Comparison of ENCODE assay signal across 9 mouse cellular contexts in genomic region chr2:163599226-163599625, GRCm38 (mm10). TPM values are rescaled to one million over a fixed set of nuclear protein-coding genes. Genes with fewer than 3 reads are reported as not detected.
DNase-seq lines count a peak whose midpoint lies in the region; ATAC-seq and TF ChIP-seq lines count a peak whose summit lies in the region.
"Had no signal": no experiment of that assay in that cellular context is flagged by ENCODE, and none has a peak within 500 bp of the region (broad histone marks: within the 10 kb centered on the region; RNA-seq: fewer than 3 reads in every experiment).

No protein-coding gene starts in this region.

- ATAC-seq in G1E (ENCODE audit: extremely low read depth, insufficient number of reproducible peaks, low FRiP score, poor library complexity, severe bottlenecking), result 0 out of 2 replicates have a peak, but pooled peaks have one; percentile 24

- no peaks in the 10 kb centered on the region for H3K36me3 ChIP-seq in G1E (replicated peaks)

- peak; percentile 57 to 73 for DNase-seq in left cerebral cortex, adult 18-20 months (ENCODE audit: low spot score in 2 of 2)
- no peak for DNase-seq in left cerebral cortex, adult 8-10 months (ENCODE audit: low spot score in 2 of 2)
- DNase-seq in G1E (ENCODE audit: low spot score), result peak; percentile 26
- DNase-seq in layer of hippocampus, postnatal 14 days (ENCODE audit: low spot score in 2 of 2), result peak; percentile 30 to 43
- peak; percentile 67 to 80 for DNase-seq in natural killer cell, adult 2 months (ENCODE audit: low spot score in 2 of 2)
- DNase-seq in yolk sac, embryonic 10.5 days (ENCODE audit: low spot score), result peak; percentile 48

- 0% methylated on average over 1 of the region's 1 CpGs for WGBS in bone marrow, adult 2 months

- peaks cover 21% of the 10 kb centered on the region for H3K27me3 ChIP-seq in G1E (ENCODE audit: insufficient read depth, low read length)
- H3K27me3 ChIP-seq: megakaryocyte, embryonic 14.5 days had no signal

- no peak overlapping the region for H3K4me3 ChIP-seq in G1E (ENCODE audit: low read depth, low read length)
- no peak overlapping the region for H3K4me3 ChIP-seq in bone marrow, adult 2 months (replicated peaks; ENCODE audit: control insufficient read depth, low read depth, low read length)
- no peak overlapping the region for H3K4me3 ChIP-seq in embryonic fibroblast, embryonic 13.5 days (ENCODE audit: insufficient read depth, low read length)
- H3K4me3 ChIP-seq: megakaryocyte, embryonic 14.5 days had no signal

- TF ChIP-seq CTCF in G1E (IDR thresholded peaks at IDR 0.05; ENCODE audit: low read depth, low read length), result peak; percentile 56; the same call in 1 of the 2 replicates
- peak; percentile 73 for TF ChIP-seq CTCF in bone marrow, adult 2 months (IDR thresholded peaks at IDR 0.05; ENCODE audit: control insufficient read depth, insufficient read depth, low read length)
- TF ChIP-seq CTCF in embryonic fibroblast, embryonic 13.5 days (IDR thresholded peaks at IDR 0.05; ENCODE audit: borderline replicate concordance, insufficient read depth, low read length), result peak; percentile 75; the same call in 1 of the 2 replicates

- H3K4me1 ChIP-seq in G1E (ENCODE audit: insufficient read depth, low read depth, low read length), result peaks cover 25% of the 10 kb centered on the region
- H3K4me1 ChIP-seq in bone marrow, adult 2 months (ENCODE audit: control insufficient read depth, insufficient read depth, low read length), result peaks cover 3% of the 10 kb centered on the region
- 0 out of 2 replicates have a peak, but pooled peaks cover 3% of the 10 kb centered on the region for H3K4me1 ChIP-seq in embryonic fibroblast, embryonic 13.5 days (ENCODE audit: control insufficient read depth, insufficient read depth, low read length)

- H3K27ac ChIP-seq in bone marrow, adult 2 months (ENCODE audit: control insufficient read depth, insufficient read depth, low read depth, low read length, poor library complexity), result no peak overlapping the region
- H3K27ac ChIP-seq in embryonic fibroblast, embryonic 13.5 days (ENCODE audit: insufficient read depth, low read length), result no peak overlapping the region

- H3K9me3 ChIP-seq in G1E (replicated peaks), result no peaks in the 10 kb centered on the region
- H3K9me3 ChIP-seq: megakaryocyte, embryonic 14.5 days had no signal

- no peak for TF ChIP-seq POLR2A in bone marrow, adult 2 months (IDR thresholded peaks at IDR 0.05; ENCODE audit: borderline replicate concordance, control insufficient read depth, low read depth, low read length)
- no peak for TF ChIP-seq POLR2A in embryonic fibroblast, embryonic 13.5 days (IDR thresholded peaks at IDR 0.05; ENCODE audit: low read depth, low read length)

RNA-seq across cellular contexts. Expression of gene Ttpal, which starts 2.9 kb away (rescaled TPM):
- 10 to 100 TPM; 66.3 to 68.8 TPM for total RNA-seq in left cerebral cortex, adult 18-20 months (2021)
- 10 to 100 TPM; 53.4 to 61.2 (median 59.0) TPM for total RNA-seq in left cerebral cortex, adult 8-10 months (2022)
- total RNA-seq in G1E (2014; fragmentation: Nextera tagmentation) (20.5 and 23.0 TPM in 2 replicates), G1E (2017) (18.4 and 22.3 TPM in 2 replicates)
- 13.8 and 18.2 TPM in 2 replicates for polyA plus RNA-seq in G1E (2012)
- 11.5 and 19.8 TPM in 2 replicates for polyA plus RNA-seq in bone marrow, adult 2 months (2011; ENCODE audit: insufficient read depth, insufficient read length, low replicate concordance, missing spikeins)
- polyA plus RNA-seq in embryonic fibroblast, embryonic 13.5 days (2011; ENCODE audit: insufficient read length, low read depth, missing spikeins), result 40.7 TPM in 2 replicates
- 10 to 100 TPM; 53.1 to 57.6 TPM for total RNA-seq in layer of hippocampus, postnatal 14 days (2021)

RNA-seq across cellular contexts. Expression of gene Serinc3, which starts 45.7 kb away (rescaled TPM):
- total RNA-seq in left cerebral cortex, adult 18-20 months (2021), result 100 to 1,000 TPM; 223 to 236 TPM
- 100 to 1,000 TPM; 225 to 241 (median 233) TPM for total RNA-seq in left cerebral cortex, adult 8-10 months (2022)
- 71.8 and 156 TPM in 2 replicates for total RNA-seq in G1E (2014; fragmentation: Nextera tagmentation)
- total RNA-seq in G1E (2017), result 51.6 and 55.0 TPM in 2 replicates
- polyA plus RNA-seq in G1E (2012), result 5.8 and 7.2 TPM in 2 replicates
- 328 and 366 TPM in 2 replicates for polyA plus RNA-seq in bone marrow, adult 2 months (2011; ENCODE audit: insufficient read depth, insufficient read length, low replicate concordance, missing spikeins)
- 262 and 294 TPM in 2 replicates for polyA plus RNA-seq in embryonic fibroblast, embryonic 13.5 days (2011; ENCODE audit: insufficient read length, low read depth, missing spikeins)
- 100 to 1,000 TPM; 209 to 218 TPM for total RNA-seq in layer of hippocampus, postnatal 14 days (2021)

RNA-seq across cellular contexts. Expression of gene Pkig, which starts 59.0 kb away (rescaled TPM):
- total RNA-seq in left cerebral cortex, adult 18-20 months (2021), result 100 to 1,000 TPM; 130 to 132 TPM
- 100 to 1,000 TPM; 112 to 128 (median 121) TPM for total RNA-seq in left cerebral cortex, adult 8-10 months (2022)
- total RNA-seq in G1E (2014; fragmentation: Nextera tagmentation) (17.7 and 47.9 TPM in 2 replicates), G1E (2017) (28.1 and 28.8 TPM in 2 replicates)
- 166 and 211 TPM in 2 replicates for polyA plus RNA-seq in G1E (2012)
- 109 and 152 TPM in 2 replicates for polyA plus RNA-seq in bone marrow, adult 2 months (2011; ENCODE audit: insufficient read depth, insufficient read length, low replicate concordance, missing spikeins)
- 33.6 and 39.7 TPM in 2 replicates for polyA plus RNA-seq in embryonic fibroblast, embryonic 13.5 days (2011; ENCODE audit: insufficient read length, low read depth, missing spikeins)
- total RNA-seq in layer of hippocampus, postnatal 14 days (2021), result 10 to 100 TPM; 70.9 to 71.8 TPM

Comparison
In these comparisons a context has a peak if more than half of its experiments do, and no peak if none do; other contexts are left out.
1. DNase-seq: peak in left cerebral cortex, adult 18-20 months (2 of 2), G1E (single experiment), layer of hippocampus, postnatal 14 days (2 of 2), natural killer cell, adult 2 months (2 of 2) and yolk sac, embryonic 10.5 days (single experiment); none in left cerebral cortex, adult 8-10 months (0 of 2).
2. Peak in every context shown above with its lines, with median percentiles within 50 percentile points of each other: CTCF ChIP-seq.